Mouse (Mus musculus): Measurements from ENCODE around the gene Cotl1.
"Not testable (repeated sequence)": the region's sequence is repeated elsewhere in the genome, so short reads cannot be mapped to it uniquely, and the experiment has no call there.

Gene Cotl1

DNA sequence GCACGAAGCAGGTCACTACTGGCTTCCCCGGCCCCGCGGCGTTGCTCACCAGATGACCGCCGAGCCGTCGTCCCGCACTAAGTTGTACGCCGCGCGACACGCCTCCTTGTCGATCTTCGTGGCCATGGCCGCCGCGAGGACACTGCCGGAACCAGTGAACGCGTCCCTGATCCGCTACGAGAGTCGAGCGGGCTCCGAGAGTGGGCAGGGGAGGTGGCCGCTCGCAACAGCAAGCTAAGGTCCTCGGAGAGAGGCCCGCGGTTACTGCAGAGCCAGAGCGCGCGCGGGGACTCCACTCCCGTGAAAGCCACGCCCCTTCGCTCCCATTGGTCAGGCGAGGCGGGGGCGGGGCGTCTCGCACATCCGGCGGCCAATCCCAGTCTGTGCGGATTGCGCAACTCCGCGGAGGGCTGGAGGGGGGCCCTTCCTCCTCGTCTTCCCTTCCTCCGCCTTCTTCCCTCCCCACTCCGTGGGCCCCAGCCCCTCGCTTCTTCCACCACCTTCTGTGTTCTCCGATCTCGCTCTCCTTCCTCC lies at the start of gene Cotl1:
Cotl1 (minus strand) TSS at position 270 of the 534 bp plus-strand sequence.
- peak; percentile 91 for DNase-seq (ENCODE audit: low read depth, low spot score)

DNA sequence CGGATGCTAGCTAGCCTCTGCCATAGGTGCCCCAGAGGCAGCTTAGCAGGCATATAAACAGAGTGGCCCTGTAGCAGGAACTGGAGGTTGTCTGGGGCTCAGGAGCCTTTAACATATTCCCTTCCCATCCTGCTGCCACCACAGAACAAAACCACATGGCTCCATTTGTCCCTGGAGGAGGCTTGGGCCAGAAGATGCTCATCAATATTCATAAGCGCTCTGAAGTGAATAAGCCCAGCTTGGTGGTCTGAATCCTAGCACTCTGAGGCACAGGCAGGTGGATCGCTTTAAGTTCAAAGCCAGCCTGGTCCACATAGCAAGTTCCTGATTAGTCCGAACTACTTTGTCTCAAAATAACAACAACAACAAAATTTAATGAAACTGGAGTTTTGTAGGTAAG lies 47.7 kb upstream of the Cotl1 start:
- DNase-seq (ENCODE audit: low read depth, low spot score) = no peak

DNA sequence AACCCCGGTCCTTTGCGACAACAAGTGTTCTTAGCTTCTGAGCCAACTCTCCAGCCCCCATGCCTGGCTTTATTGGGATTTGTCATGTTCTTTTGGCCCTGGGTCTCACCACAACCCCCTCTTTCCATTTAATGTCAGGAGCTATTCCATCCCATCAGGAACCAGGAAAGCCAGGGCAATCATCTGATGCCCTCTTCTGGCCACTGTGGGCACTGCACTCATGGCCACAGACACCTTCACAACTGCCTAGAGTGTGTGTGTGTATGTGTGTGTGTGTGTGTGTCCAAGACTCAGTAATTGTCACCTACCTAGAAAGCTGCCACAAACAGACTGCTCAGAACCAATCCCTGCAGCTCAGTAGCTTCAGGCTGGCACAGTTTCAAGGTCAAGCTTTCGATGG lies 46.8 kb upstream of the Cotl1 start:
- no peak for DNase-seq (ENCODE audit: low read depth, low spot score)

GRCm38 (mm10) chr8:119885612-119886011 lies 45.3 kb upstream of the Cotl1 start:
- no peak for DNase-seq (ENCODE audit: low read depth, low spot score)

DNA sequence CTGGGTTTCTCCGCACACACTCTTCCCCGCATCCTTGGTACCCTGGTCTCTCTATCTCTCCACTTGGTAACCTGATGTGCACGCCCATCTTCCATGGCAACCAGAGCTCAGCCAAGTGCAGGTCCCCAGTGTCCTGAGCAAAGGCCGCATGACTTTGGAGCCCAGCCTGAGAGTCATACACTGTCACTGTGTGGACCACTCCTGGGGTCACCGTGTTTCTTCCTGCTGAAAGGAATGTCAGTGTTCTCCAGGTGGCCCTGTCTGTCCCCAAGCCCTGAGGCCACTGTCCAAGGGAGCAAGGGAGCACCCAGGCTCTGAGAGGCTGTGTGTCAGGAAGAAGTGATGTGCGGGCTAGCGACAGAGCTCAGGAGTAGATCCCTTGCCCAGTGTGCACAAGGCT lies 42.9 kb upstream of the Cotl1 start:
- DNase-seq (ENCODE audit: low read depth, low spot score) = no peak

- DNase-seq (ENCODE audit: low read depth, low spot score) = no peak
Measured at GRCm38 (mm10) chr8:119881917-119882316, 41.6 kb upstream of the Cotl1 start.

GRCm38 (mm10) chr8:119881301-119881700 lies 41.0 kb upstream of the Cotl1 start:
- no peak for DNase-seq (ENCODE audit: low read depth, low spot score)

DNA sequence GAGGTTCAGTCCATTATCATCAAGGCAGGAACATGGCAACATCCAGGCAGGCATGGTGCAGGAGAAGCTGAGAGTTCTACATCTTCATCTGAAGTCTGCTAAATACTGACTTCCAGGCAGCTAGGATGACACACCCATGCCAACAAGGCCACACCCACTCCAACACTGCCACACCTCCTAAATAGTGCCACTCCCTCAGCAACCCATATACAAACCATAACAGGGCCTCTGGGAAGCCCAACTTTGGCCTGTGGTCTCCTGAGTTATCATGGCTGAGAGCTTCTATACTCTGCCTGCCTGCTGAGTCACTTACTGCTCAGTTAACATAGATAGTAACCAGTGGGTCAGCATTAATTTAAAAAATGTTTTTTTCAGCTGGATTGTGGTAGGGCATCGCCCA lies 32.8 kb upstream of the Cotl1 start:
- DNase-seq (ENCODE audit: low read depth, low spot score) = no peak

DNA sequence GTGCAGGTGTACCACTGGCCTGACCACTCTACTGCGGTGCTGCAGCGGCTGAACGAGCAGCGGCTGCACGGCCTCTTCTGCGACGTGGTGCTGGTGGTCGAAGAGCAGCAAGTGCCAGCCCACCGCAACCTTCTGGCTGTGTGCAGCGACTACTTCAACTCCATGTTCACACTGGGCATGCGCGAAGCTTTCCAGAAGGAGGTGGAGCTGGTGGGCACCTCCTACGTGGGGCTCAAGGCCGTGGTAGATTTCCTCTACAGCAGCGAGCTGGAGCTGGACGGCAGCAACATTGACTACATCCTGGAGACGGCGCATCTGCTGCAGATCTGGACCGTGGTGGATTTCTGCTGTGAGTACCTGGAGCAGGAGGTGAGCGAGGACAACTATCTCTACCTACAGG lies 29.3 kb upstream of the Cotl1 start:
- no peak for DNase-seq (ENCODE audit: low read depth, low spot score)

GRCm38 (mm10) chr8:119862749-119863148 lies 22.4 kb upstream of the Cotl1 start:
- DNase-seq (ENCODE audit: low read depth, low spot score) = no peak

DNA sequence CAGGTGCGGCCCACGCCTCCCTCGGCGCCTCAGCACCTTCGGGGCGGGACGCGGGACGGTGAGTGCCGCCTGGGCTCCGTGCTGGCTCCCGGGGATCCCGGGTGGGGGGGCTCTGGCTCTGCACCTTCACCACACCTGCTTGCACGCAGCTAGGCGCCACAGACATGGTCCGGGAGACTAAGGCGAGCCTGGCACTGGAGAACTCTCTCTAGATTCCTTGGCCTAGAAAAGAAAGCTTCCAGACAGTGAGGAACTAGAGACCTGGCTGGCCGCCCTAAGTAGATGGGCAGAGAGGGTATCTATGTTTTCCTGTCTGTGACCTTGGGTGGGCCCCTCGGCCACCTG lies 22.0 kb upstream of the Cotl1 start:
- no peak for DNase-seq (ENCODE audit: low read depth, low spot score)

GRCm38 (mm10) chr8:119861706-119862389 lies 21.5 kb upstream of the Cotl1 start, which contains the start of gene Klhl36:
Gene Klhl36, plus strand, starts transcription at chr8:119862266.
- peak; percentile 88 for DNase-seq (ENCODE audit: low read depth, low spot score)

GRCm38 (mm10) chr8:119857767-119858166 lies 17.4 kb upstream of the Cotl1 start:
- no peak for DNase-seq (ENCODE audit: low read depth, low spot score)

DNA sequence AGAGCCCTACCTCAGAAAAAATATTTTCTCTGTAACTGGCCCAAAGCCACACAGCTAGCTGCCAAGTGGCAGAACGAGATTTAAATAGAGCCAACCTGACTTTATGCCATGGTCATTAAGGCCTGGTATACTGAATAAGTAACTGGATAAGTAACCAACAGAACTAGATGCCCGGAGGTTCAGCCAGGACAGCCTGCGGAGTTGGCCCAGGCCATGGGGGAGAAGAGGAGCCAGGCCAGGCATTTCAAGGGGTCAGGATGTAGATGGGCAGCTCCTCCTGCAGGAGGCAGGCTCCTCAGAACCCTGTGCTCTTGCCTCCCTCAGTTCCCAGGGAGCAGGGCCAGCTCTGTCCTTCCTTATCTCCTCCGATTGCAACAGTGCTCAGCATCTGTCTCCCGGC lies 15.3 kb upstream of the Cotl1 start:
- DNase-seq (ENCODE audit: low read depth, low spot score) = no peak

- no peak for DNase-seq (ENCODE audit: low read depth, low spot score)
Measured at GRCm38 (mm10) chr8:119854035-119854434, 13.7 kb upstream of the Cotl1 start.

DNA sequence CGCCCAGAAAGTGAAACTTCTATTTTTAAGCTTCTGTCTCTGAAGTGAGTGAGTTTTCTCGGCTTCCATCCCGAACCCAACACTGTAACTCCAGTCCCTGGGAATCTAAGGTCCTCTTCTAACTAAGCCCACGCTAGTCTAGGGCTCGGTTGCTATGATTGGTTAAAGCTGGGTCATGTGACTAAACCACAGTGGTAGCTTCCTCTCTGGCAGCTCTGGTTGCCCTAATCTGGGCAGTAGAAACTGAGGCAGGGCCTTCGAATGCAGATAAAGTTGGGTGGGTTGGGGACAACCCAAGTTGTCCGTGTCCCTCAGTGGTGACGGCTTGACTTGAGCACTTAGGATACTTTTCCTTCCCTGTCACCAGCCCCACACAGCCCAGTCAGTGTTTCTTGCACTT lies 13.2 kb upstream of the Cotl1 start:
- no peak for DNase-seq (ENCODE audit: low read depth, low spot score)

DNA sequence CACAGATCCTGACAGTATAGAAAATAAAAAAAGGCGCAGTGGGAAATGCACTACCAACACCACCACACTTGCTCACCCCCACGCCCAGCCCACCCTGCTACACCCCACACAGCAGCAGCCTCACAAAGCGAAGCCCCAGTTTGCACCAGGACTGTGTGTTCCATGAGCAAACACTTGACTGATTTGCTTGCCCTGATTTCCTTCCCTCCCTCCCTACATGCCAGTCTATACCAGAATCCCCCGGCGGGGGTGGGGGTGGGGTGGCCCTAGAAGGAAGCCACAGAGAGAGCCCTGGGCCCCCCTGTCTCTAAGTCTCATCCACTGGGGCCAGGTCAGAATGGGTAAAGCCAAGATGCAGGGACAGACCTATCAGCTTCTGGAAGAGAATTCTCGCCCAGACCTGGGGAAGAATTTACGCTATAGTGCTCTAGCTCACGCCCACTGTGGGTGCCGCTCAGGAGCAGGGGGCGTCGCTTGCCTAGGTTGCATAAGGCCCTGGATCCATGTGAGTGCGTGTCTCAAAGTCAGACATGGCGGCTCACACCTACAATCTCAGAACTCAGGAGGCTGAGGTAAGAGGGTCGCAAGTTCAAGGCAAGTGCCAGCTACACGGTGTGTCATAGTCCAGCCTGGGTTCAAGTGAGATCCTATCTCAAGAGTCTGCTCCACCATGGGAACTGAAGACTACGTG lies 7.0 kb upstream of the Cotl1 start:
- no peak for DNase-seq (ENCODE audit: low read depth, low spot score)

DNA sequence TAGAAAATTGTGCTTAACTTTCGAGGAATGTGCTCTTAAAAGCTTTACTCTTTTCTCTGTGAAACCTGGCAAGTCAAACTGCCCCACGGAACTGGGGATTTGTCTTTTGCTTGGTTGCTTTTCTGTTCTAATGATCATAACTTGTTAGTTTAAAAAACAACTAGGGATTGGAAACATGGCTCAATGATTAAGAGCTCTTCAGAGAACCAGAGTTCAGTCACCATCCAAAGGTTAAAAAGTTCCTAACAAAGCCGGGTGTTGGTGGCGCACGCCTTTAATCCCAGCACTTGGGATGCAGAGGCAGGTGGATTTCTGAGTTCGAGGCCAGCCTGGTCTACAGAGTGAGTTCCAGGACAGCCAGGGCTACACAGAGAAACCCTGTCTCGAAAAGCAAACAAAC lies 5.4 kb upstream of the Cotl1 start:
- DNase-seq (ENCODE audit: low read depth, low spot score) = not testable (repeated sequence)

DNA sequence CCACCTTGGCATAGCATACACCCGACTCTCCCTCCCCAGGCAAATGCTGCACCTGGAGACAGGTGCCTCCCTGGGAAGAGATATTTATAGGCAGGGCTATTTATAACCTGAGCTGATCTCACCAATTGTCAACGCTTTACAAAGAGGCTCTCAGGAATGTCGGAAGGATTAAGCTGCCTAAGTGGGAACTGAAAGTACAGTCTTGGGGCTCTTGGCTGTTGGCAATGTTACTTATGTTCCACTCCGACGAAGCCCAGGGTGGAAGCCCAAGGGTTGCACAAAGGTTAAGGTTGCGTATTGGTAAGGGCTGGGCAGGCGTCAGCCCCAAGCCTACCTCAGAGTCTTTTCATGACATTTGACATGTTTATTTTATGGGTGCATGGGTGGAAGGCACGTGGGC lies 4.2 kb upstream of the Cotl1 start:
- peak; percentile 73 for DNase-seq (ENCODE audit: low read depth, low spot score)

GRCm38 (mm10) chr8:119843444-119843843 lies 3.1 kb upstream of the Cotl1 start:
- DNase-seq (ENCODE audit: low read depth, low spot score) = peak; percentile 77

GRCm38 (mm10) chr8:119840905-119841411 lies 614 bp upstream of the Cotl1 start:
- no peak for DNase-seq (ENCODE audit: low read depth, low spot score)

DNA sequence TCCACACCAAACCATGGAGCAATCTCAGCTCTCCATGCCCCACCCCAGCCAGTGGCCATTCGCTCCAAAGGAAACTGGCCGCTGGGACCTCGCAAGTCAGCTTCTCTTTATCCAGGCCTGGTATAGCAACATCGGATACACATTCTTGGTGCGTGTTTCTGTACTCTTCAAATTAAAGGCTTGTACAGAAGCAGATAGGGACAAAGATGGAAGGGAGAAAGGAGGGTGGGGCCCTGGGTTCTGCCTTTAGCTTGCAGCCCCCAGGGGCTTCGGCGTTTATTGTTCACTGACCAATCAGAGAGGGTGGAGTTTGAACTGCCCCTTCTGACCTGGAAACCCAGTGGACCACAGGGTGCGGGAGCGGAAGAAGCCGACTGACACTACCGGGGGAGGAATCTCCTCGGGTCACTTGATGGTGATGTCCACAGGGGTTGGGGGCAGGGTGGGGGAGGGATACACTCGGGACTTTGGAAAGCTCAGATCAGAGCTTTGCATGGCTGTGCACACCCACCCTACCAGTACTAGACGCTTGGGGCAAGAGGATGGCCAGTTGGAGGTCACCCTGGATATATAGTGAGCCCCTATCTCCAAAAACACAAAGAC lies 824 bp downstream of the Cotl1 start:
- no peak for DNase-seq (ENCODE audit: low read depth, low spot score)

DNA sequence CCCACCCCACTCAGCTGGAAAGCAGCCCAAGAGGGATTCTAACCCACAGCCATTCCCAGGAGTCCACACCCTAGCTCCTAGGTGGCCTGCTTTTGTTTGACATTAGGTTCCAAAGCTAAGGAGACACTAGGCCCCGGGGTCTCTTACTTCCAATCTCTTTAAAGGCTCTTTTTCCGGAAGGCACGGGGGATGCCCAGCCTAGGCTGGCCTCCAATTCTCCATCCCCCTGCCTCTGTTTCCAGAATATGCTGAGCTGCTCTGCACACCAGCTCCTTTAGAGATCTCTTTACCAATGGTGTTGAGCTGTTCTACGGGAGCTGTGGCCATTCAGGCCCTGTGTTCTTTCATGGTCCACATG lies 1.4 kb downstream of the Cotl1 start:
- no peak for DNase-seq (ENCODE audit: low read depth, low spot score)
